Mouse (Mus musculus) heart, postnatal 10 days (tissue): ENCODE data around the gene Sapcd1. TPM values are rescaled to one million over a fixed set of nuclear protein-coding genes. Genes with fewer than 3 reads are reported as not detected.
"Not testable (repeated sequence)": the region's sequence is repeated elsewhere in the genome, so short reads cannot be mapped to it uniquely, and the experiment has no call there.

Experiments used
- DNase-seq, 2 experiments: peaks; one replicate each; pipeline ENCODE4 v3.0.0; 2021
- intact Hi-C: fragments of 180-260 bp; cut with DNase I; formaldehyde crosslinking; loops from one replicate; pipeline ENCODE4 v1.15.1; 2025
- total RNA-seq, 2 experiments: library from RNA; stranded (reverse); gene quantifications; 2 replicates each; pipeline ENCODE4 v1.2.3; 2021

Gene Sapcd1
- total RNA-seq, 2 experiments from 2014 or later = 0.38 TPM; not detected in 1

DNA sequence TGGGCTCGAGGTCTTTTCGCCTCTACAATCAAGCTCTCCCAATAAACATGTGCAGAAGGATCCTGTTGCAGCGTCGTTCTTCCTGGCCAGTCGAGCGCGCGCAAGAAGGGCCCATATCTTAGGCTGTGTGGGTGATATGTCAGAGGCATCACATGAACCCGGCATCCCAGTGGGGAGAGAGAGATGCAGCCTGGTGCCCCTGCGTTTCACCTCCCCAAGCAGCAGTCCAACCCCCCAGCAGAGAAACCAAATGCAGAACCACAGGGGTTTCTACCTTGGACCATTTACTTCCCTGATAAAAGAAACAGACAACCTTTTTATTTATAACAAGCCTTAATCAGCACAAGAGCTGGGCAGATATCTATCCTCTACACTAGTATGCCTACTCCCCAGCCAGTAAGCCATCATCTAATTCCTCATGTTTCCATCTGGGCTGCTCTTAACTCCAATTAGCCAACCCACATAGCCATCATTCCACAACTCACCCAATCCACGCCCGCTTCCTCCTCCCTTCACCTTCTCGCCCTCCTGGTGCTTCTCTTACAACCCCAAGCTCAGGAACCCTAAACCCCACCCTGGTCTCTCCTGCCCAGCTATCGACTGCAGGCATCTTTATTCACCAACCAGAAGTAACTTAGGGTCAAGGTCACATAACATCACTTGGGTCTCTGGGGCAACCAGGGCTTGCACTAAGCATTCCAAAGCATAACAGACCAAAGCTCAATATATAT is 31.2 kb downstream of the Sapcd1 start:
- intact Hi-C loops = no loop called here
- DNase-seq = no peak

DNA sequence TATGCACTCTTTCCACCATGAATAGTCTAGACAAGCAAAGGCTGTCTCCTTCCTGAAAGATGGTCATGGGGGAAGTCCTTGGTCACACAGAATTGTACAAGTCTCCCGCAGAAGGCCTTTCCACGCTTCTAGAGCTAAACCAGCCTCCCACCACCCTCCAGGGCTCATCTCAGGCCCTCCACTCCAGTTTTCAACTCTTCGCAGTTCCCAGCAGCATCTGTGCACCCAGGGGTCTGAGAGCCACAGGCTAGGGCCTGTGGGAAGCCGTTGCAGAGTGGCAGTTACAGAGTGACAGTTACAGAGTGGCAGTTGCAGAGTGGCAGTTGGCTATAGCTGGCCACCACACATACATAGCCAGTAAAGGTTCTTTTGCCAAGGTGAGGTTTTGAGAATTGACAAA is 31.9 kb downstream of the Sapcd1 start:
- intact Hi-C loops, DNase-seq: not testable (repeated sequence)

DNA sequence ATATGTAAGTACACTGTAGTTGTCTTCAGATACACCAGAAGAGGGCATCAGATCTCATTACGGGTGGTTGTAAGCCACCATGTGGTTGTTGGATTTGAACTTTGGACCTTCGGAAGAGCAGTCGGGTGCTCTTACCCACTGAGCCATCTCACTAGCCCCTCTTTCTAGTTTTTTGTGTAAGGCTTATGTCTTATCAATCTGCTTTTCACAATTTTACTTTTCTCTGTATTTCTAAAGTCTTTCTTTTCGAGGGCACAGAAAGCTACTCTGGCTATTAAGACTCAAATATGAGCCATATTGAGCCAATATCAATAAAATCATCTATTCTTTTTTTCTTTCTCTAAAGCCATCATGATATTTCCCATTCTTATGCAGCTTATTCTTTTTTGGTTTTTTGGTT is 32.6 kb downstream of the Sapcd1 start:
- DNase-seq, intact Hi-C loops: not testable (repeated sequence)

DNA sequence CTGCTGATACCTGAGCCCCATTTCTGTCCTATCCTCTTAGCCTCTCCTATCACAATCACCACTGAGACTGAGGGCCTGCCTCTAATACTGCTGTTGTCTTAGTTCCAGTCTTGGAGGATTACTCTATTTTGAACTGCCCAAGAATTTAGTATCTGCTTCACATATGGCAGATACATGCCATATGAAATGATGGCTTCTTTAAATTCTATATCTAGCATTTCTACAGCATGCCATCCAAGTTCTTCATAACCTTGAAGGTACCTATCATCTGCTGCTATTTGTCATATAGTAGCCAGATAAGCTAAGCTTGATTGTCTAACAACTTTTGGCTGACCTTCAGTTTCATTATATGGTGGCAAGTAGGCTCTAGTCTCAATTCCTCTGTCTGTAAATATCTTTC is 33.1 kb downstream of the Sapcd1 start:
- no peak for DNase-seq
- intact Hi-C loops = no loop called here

DNA sequence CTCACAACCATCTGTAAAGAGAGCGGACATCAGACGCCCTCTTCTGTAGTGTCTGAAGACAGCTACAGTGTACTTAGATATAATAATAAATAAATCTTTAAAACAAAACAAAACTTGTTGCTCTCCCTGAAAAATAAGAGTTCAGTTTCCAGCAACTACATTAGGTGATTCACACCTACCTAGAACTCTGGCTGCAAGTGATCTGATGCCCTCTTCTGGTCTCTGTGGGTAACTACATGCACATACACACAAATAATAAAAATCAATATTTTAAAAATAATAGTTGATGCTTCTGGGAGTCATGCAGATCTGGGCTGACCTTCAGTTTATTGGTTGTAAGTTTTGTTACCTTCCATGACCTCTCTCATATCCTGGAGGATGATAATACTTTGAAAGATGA is 43.6 kb downstream of the Sapcd1 start:
- intact Hi-C loops = loop anchor here (5.0 kb wide), 2 partner anchors 72 to 127 kb away; partner anchors contain the start of gene Slc44a4
- no peak for DNase-seq

DNA sequence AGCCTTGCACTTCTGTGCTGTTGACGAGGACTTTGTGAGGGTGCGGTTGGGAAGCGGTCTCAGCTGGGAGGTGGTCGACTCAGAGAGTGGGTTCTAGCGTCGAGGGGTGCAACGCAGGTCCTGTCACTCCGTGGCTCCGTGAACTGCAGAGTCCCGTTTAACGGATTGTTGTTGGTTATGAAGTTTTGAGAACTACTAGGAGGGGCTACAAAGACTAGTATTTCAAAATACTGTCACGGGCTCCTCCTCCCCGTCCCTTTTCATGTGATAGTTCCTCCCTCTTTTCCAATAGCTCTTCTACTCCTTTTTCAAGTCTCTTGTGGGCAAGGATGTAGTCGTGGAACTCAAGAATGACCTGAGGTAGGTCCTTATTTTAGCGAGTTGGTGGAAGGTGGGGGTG is 45.5 kb downstream of the Sapcd1 start:
- intact Hi-C loops = loop anchor here (1.0 to 5.0 kb wide), 3 partner anchors 27 to 125 kb away; partner anchors contain the start of gene Slc44a4
- no peak for DNase-seq

DNA sequence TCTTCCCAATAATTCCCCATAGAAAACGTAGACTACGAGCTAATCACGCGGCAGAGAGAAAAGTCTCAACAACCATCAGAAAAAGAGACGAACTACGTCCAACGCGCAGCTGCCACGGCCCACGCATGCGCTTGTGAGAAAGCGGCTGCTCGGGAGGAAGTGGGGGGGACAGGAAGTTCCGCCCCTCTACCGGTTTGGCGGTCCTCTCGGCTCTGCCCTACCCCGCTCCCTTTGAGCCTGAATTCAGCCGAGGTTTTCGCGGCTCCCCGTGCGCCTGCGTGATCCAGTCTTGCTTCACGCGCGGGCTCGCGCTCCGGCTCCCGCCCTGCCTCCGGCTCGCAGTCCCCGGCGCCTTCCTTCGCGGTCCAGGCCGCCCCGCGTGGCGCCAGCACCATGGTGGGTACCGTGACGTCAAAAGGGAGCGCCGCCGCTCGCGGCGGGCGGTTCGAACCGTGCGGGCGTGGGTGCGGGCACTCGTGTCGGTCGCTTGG is 46.1 kb downstream of the Sapcd1 start, which contains the start of gene Lsm2:
Gene Lsm2, plus strand, starts transcription at position 173 of the 491 bp plus-strand sequence.
- intact Hi-C loops = loop anchor here (1.0 to 5.0 kb wide), 3 partner anchors 26 to 124 kb away; partner anchors contain the start of gene Slc44a4
- DNase-seq = peak; percentile 95 to 96

DNA sequence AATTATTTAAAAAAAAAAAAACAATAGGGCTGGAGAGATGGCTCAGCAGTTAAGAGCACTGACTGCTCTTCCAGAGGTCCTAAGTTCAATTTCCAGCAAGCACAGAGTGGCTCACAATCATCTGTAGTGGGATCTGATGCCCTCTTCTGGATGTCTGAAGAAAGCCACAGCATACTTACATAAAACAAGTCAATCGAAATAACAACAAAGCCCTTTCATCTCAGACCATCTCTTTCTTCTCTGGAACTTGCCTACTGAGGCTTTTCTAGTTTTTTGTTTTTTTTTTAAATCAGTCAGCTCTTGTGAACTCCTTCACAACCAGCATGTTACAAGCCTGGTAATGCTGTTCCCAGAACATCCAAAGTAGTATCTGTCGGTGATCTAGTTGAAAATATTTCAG is 47.2 kb downstream of the Sapcd1 start:
- intact Hi-C loops = loop anchor here (1.0 to 5.0 kb wide), 3 partner anchors 28 to 123 kb away; partner anchors contain the start of gene Slc44a4
- peak; percentile 64 to 66 for DNase-seq

DNA sequence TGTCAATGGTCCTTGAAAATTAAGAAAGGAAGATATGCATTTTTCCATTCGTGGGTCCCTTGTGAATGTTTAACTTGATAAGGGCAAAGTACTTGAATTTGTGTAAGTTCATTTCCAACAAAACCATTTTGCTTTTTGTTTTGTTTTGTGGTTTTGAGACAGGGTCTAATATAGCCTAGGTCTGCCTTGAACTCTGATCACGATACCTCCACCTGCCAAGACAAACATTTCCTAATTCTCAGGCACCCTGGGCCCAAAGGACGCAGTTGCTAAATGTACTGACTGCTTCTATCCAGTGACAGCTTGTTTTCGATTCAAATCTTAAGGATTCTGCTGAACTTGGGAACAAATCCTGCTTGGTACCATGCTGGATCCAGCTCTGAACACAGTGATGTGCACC is 48.2 kb downstream of the Sapcd1 start:
- intact Hi-C loops = loop anchor here (1.0 to 5.0 kb wide), 3 partner anchors 27 to 122 kb away; partner anchors contain the start of gene Slc44a4
- DNase-seq = no peak

DNA sequence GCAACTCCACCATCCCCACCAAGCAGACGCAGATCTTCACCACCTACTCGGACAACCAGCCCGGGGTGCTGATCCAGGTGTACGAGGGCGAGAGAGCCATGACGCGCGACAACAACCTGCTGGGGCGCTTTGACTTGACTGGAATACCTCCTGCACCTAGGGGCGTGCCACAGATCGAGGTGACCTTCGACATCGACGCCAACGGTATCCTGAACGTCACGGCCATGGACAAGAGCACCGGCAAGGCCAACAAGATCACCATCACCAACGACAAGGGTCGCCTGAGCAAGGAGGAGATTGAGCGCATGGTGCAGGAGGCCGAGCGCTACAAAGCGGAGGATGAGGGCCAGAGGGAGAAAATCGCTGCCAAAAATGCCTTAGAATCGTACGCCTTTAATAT is 49.6 kb downstream of the Sapcd1 start:
- intact Hi-C loops = no loop called here
- no peak for DNase-seq

DNA sequence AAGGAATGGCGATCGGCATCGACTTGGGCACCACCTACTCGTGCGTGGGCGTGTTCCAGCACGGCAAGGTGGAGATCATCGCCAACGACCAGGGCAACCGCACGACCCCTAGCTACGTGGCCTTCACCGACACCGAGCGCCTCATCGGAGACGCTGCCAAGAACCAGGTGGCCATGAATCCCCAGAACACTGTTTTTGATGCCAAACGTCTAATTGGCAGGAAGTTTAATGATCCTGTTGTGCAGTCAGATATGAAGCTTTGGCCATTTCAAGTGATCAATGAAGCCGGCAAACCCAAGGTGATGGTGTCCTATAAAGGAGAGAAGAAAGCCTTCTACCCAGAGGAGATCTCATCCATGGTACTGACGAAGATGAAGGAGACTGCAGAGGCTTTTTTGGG is 50.8 kb downstream of the Sapcd1 start:
- DNase-seq = no peak
- intact Hi-C loops = no loop called here

Other genes starting within 250 kb of the Sapcd1 start
- gene Cyp21a1, start 223.5 kb downstream of the Sapcd1 start, total RNA-seq = not detected
- 10 to 100 TPM; 12.5 to 13.5 TPM for gene Stk19, start 191.1 kb downstream of the Sapcd1 start, total RNA-seq
- gene Dxo, start 191.0 kb downstream of the Sapcd1 start, total RNA-seq = 10 to 100 TPM; 16.9 to 20.5 TPM
- 10 to 100 TPM; 27.6 to 29.3 TPM for gene Skiv2l, start 177.8 kb downstream of the Sapcd1 start, total RNA-seq
- 10 to 100 TPM; 21.0 to 21.3 TPM for gene Nelfe, start 177.6 kb downstream of the Sapcd1 start, total RNA-seq
- 1 to 10 TPM; 3.5 to 7.0 TPM for gene Cfb, start 165.5 kb downstream of the Sapcd1 start, total RNA-seq
- 1 to 10 TPM; 5.5 to 9.3 TPM for gene Zbtb12, start 148.5 kb downstream of the Sapcd1 start, total RNA-seq
- not detected for gene Gm20547, start 146.0 kb downstream of the Sapcd1 start, total RNA-seq
- gene C2, start 129.8 kb downstream of the Sapcd1 start, total RNA-seq = 1 to 10 TPM; 3.1 to 5.6 TPM
- 10 to 100 TPM; 52.4 to 58.2 TPM for gene Ehmt2, start 129.5 kb downstream of the Sapcd1 start, total RNA-seq
- gene Slc44a4, start 113.5 kb downstream of the Sapcd1 start, total RNA-seq = not detected
- gene Neu1, start 96.8 kb downstream of the Sapcd1 start, total RNA-seq = 10 to 100 TPM; 12.2 to 12.6 TPM
- gene Hspa1b, start 68.8 kb downstream of the Sapcd1 start, total RNA-seq = 1 to 10 TPM; 3.9 to 4.5 TPM
- gene Gm20481, start 58.1 kb downstream of the Sapcd1 start, total RNA-seq = not detected
- 1 to 10 TPM; 2.6 TPM for gene Hspa1a, start 55.9 kb downstream of the Sapcd1 start, total RNA-seq
- gene Hspa1l, start 55.3 kb downstream of the Sapcd1 start, total RNA-seq = 1 to 10 TPM; 4.0 to 4.1 TPM
- 10 to 100 TPM; 28.8 to 31.7 TPM for gene Lsm2, start 46.2 kb downstream of the Sapcd1 start, total RNA-seq
- 10 to 100 TPM; 34.5 to 35.6 TPM for gene Vars, start 27.0 kb downstream of the Sapcd1 start, total RNA-seq
- 1 to 10 TPM; 3.3 to 3.8 TPM for gene Vwa7, start 11.4 kb downstream of the Sapcd1 start, total RNA-seq
- 1 to 10 TPM; 2.0 TPM for gene Msh5, start 18.7 kb upstream of the Sapcd1 start, total RNA-seq
- 100 to 1,000 TPM; 115 to 118 TPM for gene Clic1, start 21.9 kb upstream of the Sapcd1 start, total RNA-seq
- 10 to 100 TPM; 84.5 to 86.1 TPM for gene Ddah2, start 31.0 kb upstream of the Sapcd1 start, total RNA-seq
- not detected for gene Ly6g6c, start 37.4 kb upstream of the Sapcd1 start, total RNA-seq
- gene Mpig6b, start 38.2 kb upstream of the Sapcd1 start, total RNA-seq = under 1 TPM; 0.55 to 0.77 TPM
- under 1 TPM; 0.24 to 0.37 TPM for gene Ly6g6e, start 48.9 kb upstream of the Sapcd1 start, total RNA-seq
- 1 to 10 TPM; 1.1 to 1.2 TPM for gene Ly6g6d, start 50.0 kb upstream of the Sapcd1 start, total RNA-seq
- gene Ly6g6f, start 57.6 kb upstream of the Sapcd1 start, total RNA-seq = not detected
- gene Abhd16a, start 61.2 kb upstream of the Sapcd1 start, total RNA-seq = 10 to 100 TPM; 51.0 to 55.7 TPM
- gene Ly6g5c, start 80.3 kb upstream of the Sapcd1 start, total RNA-seq = not detected
- under 1 TPM in 1 of 2 experiments, not detected in 1; 0.67 TPM for gene Ly6g5b, start 87.4 kb upstream of the Sapcd1 start, total RNA-seq
- 1 to 10 TPM; 6.6 to 8.3 TPM for gene Gpank1, start 93.4 kb upstream of the Sapcd1 start, total RNA-seq
- 100 to 1,000 TPM; 183 to 187 TPM for gene Csnk2b, start 94.0 kb upstream of the Sapcd1 start, total RNA-seq
- 10 to 100 TPM; 28.5 to 32.4 TPM for gene D17H6S53E, start 98.4 kb upstream of the Sapcd1 start, total RNA-seq
- not detected for gene Apom, start 104.0 kb upstream of the Sapcd1 start, total RNA-seq
- 100 to 1,000 TPM; 285 to 291 TPM for gene Bag6, start 107.2 kb upstream of the Sapcd1 start, total RNA-seq
- 100 to 1,000 TPM; 195 to 211 TPM for gene Prrc2a, start 136.9 kb upstream of the Sapcd1 start, total RNA-seq
- gene Aif1, start 148.1 kb upstream of the Sapcd1 start, total RNA-seq = 1 to 10 TPM; 2.9 to 4.6 TPM
- 1 to 10 TPM; 2.8 to 4.5 TPM for gene Lst1, start 160.4 kb upstream of the Sapcd1 start, total RNA-seq
- 1 to 10 TPM in 1 of 2 experiments, under 1 TPM in 1; 0.94 to 1.2 TPM for gene Ltb, start 166.4 kb upstream of the Sapcd1 start, total RNA-seq
- under 1 TPM; 0.72 to 0.87 TPM for gene Tnf, start 174.0 kb upstream of the Sapcd1 start, total RNA-seq
- gene Lta, start 177.3 kb upstream of the Sapcd1 start, total RNA-seq = under 1 TPM in 1 of 2 experiments, not detected in 1; 0.17 TPM
- under 1 TPM in 1 of 2 experiments, not detected in 1; 0.84 TPM for gene Gm16181, start 192.8 kb upstream of the Sapcd1 start, total RNA-seq
- 1 to 10 TPM; 4.9 to 5.7 TPM for gene Atp6v1g2, start 205.6 kb upstream of the Sapcd1 start, total RNA-seq
- 10 to 100 TPM in 1 of 2 experiments, 1 to 10 TPM in 1; 10.0 to 12.2 TPM for gene Nfkbil1, start 207.8 kb upstream of the Sapcd1 start, total RNA-seq
- gene Ddx39b, start 213.7 kb upstream of the Sapcd1 start, total RNA-seq = 100 to 1,000 TPM; 163 to 169 TPM
- gene H2-D1, start 234.7 kb upstream of the Sapcd1 start, total RNA-seq = 10 to 100 TPM; 67.7 to 69.9 TPM